Mouse (Mus musculus): ENCODE results near the gene E2f6. TPM values are rescaled to one million over a fixed set of nuclear protein-coding genes. Genes with fewer than 3 reads are reported as not detected.
A peak's percentile ranks its signal among the peaks of the same experiment; 100 is the strongest.

Gene E2f6
- total and polyA plus RNA-seq, 2 experiments = 8.8 to 10.9 TPM

DNA sequence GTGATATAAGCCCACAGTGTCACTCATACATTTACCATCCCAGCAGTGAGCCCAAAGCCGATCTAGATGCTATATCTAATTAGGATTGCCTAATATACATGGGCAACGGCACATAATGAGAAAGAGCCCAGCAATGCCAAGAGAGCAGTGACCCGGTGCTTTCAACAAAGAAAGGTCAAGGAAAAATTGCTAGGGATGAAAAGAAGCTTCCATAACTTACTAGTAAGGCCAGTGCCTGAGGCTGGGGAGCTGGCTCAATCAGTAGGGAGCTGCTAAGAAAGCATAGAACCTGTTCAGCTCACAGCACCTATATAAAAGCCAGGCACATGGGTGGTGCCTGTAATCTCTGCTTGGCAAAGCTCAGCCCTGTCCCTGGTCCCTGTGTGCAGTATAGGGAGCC lies 30.4 kb upstream of the E2f6 start:
- Histone ChIP-seq H3K27ac (replicated peaks; ENCODE audit: insufficient read depth, low read depth, low read length) (no peak overlapping the region), H3K4me1 (ENCODE audit: control insufficient read depth, insufficient read depth, low read length) (no peaks in the 10 kb centered on the region), H3K27me3 (ENCODE audit: control insufficient read depth, insufficient read depth, low read length) (no peaks in the 10 kb centered on the region), H3K4me3 (ENCODE audit: insufficient read depth, low read depth, low read length) (no peak overlapping the region), H3K9ac (ENCODE audit: low read depth, low read length) (no peak overlapping the region), H3K79me2 (ENCODE audit: control insufficient read depth, insufficient read depth, low read length) (no peaks in the 10 kb centered on the region), H3K36me3 (ENCODE audit: control insufficient read depth, insufficient read depth, low read length) (no peaks in the 10 kb centered on the region)
- TF ChIP-seq POLR2A (IDR thresholded peaks at IDR 0.05; ENCODE audit: extremely low read depth, insufficient read depth, low read length) (no peak), CTCF (IDR thresholded peaks at IDR 0.05; ENCODE audit: low read depth, low read length) (no peak)
- 80% methylated on average over 3 of the region's 3 CpGs for WGBS
- no peak for DNase-seq (ENCODE audit: extremely low read depth, low read depth, low spot score)

DNA sequence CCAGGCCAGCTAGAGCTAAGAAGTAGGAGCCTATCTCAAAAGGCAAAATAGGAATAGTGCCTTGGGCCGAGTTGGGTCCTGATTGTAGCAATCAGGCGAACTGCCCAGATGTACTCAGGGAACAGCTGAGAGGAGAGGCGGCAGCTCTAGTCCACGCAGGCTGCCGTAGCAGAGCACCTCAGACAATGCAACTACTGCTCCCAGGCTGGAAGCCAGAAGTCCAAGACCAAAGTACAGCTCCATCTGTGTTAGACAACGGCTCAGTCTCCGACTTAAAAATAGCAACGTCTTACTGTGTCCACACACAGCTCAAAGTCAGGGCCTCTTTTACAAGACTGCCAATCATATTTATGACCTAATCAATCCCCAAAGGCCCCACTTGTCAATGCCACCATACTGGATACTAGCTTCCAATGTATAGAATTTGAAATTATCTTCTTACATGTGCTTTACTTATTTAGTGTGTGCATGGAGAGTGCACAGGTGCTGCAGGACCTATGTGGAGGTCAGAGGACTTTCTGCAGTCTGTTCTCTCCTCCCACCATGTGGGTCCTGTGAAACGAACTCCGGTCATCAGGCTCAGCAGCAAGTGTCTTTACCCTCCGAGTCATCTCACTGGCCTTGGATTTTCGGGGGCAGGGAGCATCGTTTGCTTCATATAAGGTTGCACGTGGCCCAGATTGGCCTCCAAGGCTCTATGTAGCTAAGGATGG lies 29.6 kb upstream of the E2f6 start:
- Histone ChIP-seq H3K4me3 (ENCODE audit: insufficient read depth, low read depth, low read length) (no peak overlapping the region), H3K27me3 (ENCODE audit: control insufficient read depth, insufficient read depth, low read length) (no peaks in the 10 kb centered on the region), H3K4me1 (ENCODE audit: control insufficient read depth, insufficient read depth, low read length) (no peaks in the 10 kb centered on the region), H3K36me3 (ENCODE audit: control insufficient read depth, insufficient read depth, low read length) (no peaks in the 10 kb centered on the region), H3K9ac (ENCODE audit: low read depth, low read length) (no peak overlapping the region), H3K79me2 (ENCODE audit: control insufficient read depth, insufficient read depth, low read length) (no peaks in the 10 kb centered on the region), H3K27ac (replicated peaks; ENCODE audit: insufficient read depth, low read depth, low read length) (no peak overlapping the region)
- WGBS = 56% methylated on average over 14 of the region's 14 CpGs
- TF ChIP-seq POLR2A (IDR thresholded peaks at IDR 0.05; ENCODE audit: extremely low read depth, insufficient read depth, low read length) = no peak
- TF ChIP-seq CTCF (IDR thresholded peaks at IDR 0.05; ENCODE audit: low read depth, low read length) = no peak
- DNase-seq (ENCODE audit: extremely low read depth, low read depth, low spot score) = peak; percentile 6

DNA sequence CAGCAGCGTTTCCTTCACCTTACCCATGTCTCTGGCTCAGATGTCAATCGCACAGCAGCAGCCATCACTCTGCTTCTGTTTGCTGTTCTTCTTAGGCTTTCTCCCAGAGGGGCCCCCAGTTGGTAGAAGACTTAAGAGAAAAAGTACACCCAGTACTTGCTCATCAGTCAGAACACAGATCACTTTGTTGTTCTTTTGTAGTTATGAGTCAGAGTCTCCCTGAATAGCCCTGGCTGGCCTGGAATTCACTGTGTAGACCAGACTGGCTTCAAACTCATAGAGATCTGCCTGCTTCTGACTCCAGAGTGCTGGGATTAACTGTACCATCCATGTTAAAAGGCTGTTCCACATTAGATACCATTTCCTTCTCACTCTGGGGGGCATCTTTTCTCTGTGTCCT lies 22.2 kb upstream of the E2f6 start:
- Histone ChIP-seq H3K27ac (replicated peaks; ENCODE audit: insufficient read depth, low read depth, low read length) (no peak overlapping the region), H3K4me3 (ENCODE audit: insufficient read depth, low read depth, low read length) (no peak overlapping the region), H3K79me2 (ENCODE audit: control insufficient read depth, insufficient read depth, low read length) (no peaks in the 10 kb centered on the region), H3K36me3 (ENCODE audit: control insufficient read depth, insufficient read depth, low read length) (no peaks in the 10 kb centered on the region), H3K27me3 (ENCODE audit: control insufficient read depth, insufficient read depth, low read length) (no peaks in the 10 kb centered on the region), H3K9ac (ENCODE audit: low read depth, low read length) (no peak overlapping the region), H3K4me1 (ENCODE audit: control insufficient read depth, insufficient read depth, low read length) (no peaks in the 10 kb centered on the region)
- WGBS = 74% methylated on average over 2 of the region's 2 CpGs
- TF ChIP-seq CTCF (IDR thresholded peaks at IDR 0.05; ENCODE audit: low read depth, low read length) (no peak), POLR2A (IDR thresholded peaks at IDR 0.05; ENCODE audit: extremely low read depth, insufficient read depth, low read length) (no peak)
- DNase-seq (ENCODE audit: extremely low read depth, low read depth, low spot score) = no peak

DNA sequence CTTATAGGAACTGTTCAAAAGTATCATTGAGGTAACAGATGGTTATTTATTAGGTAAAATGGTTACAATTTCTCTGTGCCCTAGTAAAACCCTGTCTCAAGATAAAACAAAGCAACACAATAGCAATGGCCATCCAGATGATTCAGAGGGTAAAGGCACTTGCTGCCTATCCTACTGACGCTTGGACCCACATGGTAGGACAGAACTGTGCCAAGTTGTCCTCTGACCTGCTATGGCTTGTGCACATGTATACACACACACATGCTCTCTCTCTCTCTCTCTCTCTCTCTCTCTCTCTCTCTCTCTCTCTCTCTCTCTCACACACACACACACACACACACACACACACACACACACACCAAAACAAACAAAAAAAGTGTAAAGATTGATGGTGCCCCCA lies 21.6 kb upstream of the E2f6 start:
- WGBS = 58% methylated on average over 1 of the region's 1 CpGs

DNA sequence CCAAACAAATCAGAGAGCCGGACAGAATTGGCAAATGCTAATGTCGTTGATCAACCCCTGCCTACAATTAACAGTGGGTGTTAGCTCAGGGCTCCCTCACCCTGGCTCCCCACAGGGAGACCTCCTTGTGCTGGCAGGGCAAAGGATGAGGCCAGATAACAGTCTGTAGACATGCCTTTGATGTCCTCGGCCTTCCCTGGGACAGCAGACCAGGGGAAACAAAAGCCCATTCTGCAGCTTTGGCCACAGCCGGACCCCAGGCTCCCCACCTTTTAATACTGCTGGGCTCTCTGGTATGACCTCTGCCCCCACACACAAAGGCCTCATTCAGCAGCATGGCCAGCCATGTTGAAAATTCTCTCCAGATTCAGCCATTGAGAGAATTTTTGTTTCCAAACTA lies 21.0 kb upstream of the E2f6 start:
- H3K79me2 ChIP-seq (ENCODE audit: control insufficient read depth, insufficient read depth, low read length) = no peaks in the 10 kb centered on the region
- 39% methylated on average over 4 of the region's 4 CpGs for WGBS

More for the DNA sequence above, 21.6 kb upstream of the E2f6 start:
- Histone ChIP-seq H3K36me3 (ENCODE audit: control insufficient read depth, insufficient read depth, low read length) (no peaks in the 10 kb centered on the region), H3K79me2 (ENCODE audit: control insufficient read depth, insufficient read depth, low read length) (no peaks in the 10 kb centered on the region), H3K27me3 (ENCODE audit: control insufficient read depth, insufficient read depth, low read length) (no peaks in the 10 kb centered on the region), H3K4me1 (ENCODE audit: control insufficient read depth, insufficient read depth, low read length) (no peaks in the 10 kb centered on the region), H3K4me3 (ENCODE audit: insufficient read depth, low read depth, low read length) (no peak overlapping the region), H3K27ac (replicated peaks; ENCODE audit: insufficient read depth, low read depth, low read length) (no peak overlapping the region), H3K9ac (ENCODE audit: low read depth, low read length) (no peak overlapping the region)
- no peak for DNase-seq (ENCODE audit: extremely low read depth, low read depth, low spot score)
- TF ChIP-seq POLR2A (IDR thresholded peaks at IDR 0.05; ENCODE audit: extremely low read depth, insufficient read depth, low read length) = no peak

DNA sequence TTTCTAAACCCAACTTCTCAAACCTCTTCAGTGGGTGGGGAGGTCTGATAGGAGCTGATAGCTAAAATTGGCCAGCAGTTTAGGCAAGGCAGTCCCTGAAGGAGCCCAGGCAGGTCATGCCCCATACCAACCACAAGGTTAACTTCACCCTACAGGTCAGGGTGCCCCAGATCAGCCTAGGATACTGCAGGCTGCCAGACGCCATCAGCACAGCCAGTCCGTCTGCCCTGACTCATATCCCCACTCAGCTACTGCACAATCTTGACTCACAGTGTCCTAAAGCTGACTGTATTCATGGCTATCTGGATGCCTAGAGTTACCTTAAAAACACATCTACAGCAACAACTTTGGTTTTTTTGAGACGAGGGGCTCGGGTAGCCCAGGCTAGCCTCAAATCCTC lies 20.3 kb upstream of the E2f6 start:
- Histone ChIP-seq H3K36me3 (ENCODE audit: control insufficient read depth, insufficient read depth, low read length) (no peaks in the 10 kb centered on the region), H3K4me3 (ENCODE audit: insufficient read depth, low read depth, low read length) (no peak overlapping the region)
- 79% methylated on average over 4 of the region's 4 CpGs for WGBS

More for the DNA sequence above, 21.0 kb upstream of the E2f6 start:
- no peak overlapping the region for H3K27ac ChIP-seq (replicated peaks; ENCODE audit: insufficient read depth, low read depth, low read length)
- no peak for DNase-seq (ENCODE audit: extremely low read depth, low read depth, low spot score)
- no peaks in the 10 kb centered on the region for H3K27me3 ChIP-seq (ENCODE audit: control insufficient read depth, insufficient read depth, low read length)
- no peak overlapping the region for H3K4me3 ChIP-seq (ENCODE audit: insufficient read depth, low read depth, low read length)
- H3K36me3 ChIP-seq (ENCODE audit: control insufficient read depth, insufficient read depth, low read length) = no peaks in the 10 kb centered on the region
- TF ChIP-seq POLR2A (IDR thresholded peaks at IDR 0.05; ENCODE audit: extremely low read depth, insufficient read depth, low read length) (no peak), CTCF (IDR thresholded peaks at IDR 0.05; ENCODE audit: low read depth, low read length) (no peak)
- no peaks in the 10 kb centered on the region for H3K4me1 ChIP-seq (ENCODE audit: control insufficient read depth, insufficient read depth, low read length)
- no peak overlapping the region for H3K9ac ChIP-seq (ENCODE audit: low read depth, low read length)

More for the DNA sequence above, 20.3 kb upstream of the E2f6 start:
- H3K79me2 ChIP-seq (ENCODE audit: control insufficient read depth, insufficient read depth, low read length) = no peaks in the 10 kb centered on the region
- H3K27ac ChIP-seq (replicated peaks; ENCODE audit: insufficient read depth, low read depth, low read length) = no peak overlapping the region
- TF ChIP-seq POLR2A (IDR thresholded peaks at IDR 0.05; ENCODE audit: extremely low read depth, insufficient read depth, low read length) (no peak), CTCF (IDR thresholded peaks at IDR 0.05; ENCODE audit: low read depth, low read length) (no peak)
- H3K27me3 ChIP-seq (ENCODE audit: control insufficient read depth, insufficient read depth, low read length) = no peaks in the 10 kb centered on the region
- H3K4me1 ChIP-seq (ENCODE audit: control insufficient read depth, insufficient read depth, low read length) = no peaks in the 10 kb centered on the region
- H3K9ac ChIP-seq (ENCODE audit: low read depth, low read length) = no peak overlapping the region
- DNase-seq (ENCODE audit: extremely low read depth, low read depth, low spot score) = no peak
